Mouse (Mus musculus) forelimb bud, embryonic 11.5 days (tissue): ENCODE results near the gene Copa.
A peak's percentile ranks its signal among the peaks of the same experiment; 100 is the strongest.

Source experiments
- DNase-seq: peaks from one replicate; pipeline ENCODE4 v3.0.0-alpha.2; 2012; ENCODE audit warnings: low read depth, low spot score

Copa gene

DNA sequence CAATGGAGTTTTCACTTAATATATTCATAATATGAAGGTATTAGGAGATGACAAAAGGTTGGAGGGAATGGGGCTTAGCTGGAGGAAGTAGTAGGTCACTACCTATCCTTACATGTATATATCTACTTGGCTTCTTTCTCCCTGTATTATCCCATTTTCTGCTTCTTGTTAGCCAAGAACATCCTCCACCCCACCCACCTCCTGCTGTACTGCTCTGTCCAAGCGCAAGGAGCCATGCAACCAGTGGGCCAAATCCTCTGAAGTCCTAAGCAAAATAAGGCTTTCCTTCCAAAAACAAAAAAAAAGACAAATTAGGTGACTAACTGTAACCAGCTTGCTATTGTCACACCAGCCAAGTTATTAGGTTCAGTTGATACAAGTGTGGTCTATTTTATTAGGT is 58.5 kb downstream of the Copa start:
- DNase-seq, result no peak

GRCm38 (mm10) chr1:172141529-172141928 is 59.2 kb downstream of the Copa start:
- DNase-seq, result no peak

GRCm38 (mm10) chr1:172143570-172143969 is 61.2 kb downstream of the Copa start:
- DNase-seq, result peak; percentile 59

DNA sequence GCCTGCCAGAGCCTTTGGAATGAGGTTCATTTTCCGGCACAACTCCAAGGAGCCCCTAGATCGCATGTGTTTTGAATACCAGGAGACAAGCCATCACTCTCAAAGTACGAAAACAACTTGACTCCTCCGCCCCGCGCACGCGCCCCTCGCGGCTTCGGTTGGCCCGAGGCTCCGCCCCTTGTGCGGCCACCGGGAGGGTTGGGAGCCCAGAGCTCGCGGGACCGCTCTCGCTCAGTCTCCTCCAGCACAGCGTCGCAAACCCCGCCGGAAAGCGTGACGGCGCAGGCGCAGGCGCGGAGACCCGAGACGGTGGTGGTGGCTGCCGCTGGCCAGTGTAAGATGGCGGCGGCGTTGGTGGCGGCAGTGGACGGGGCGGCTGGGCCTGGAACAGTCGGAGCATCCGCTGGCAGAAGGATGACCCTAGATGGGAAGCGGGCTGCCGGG is 65.5 kb downstream of the Copa start, which contains the start of gene Dcaf8:
Gene Dcaf8, plus strand, starts transcription at position 250 of the 444 bp plus-strand sequence.
- peak; percentile 97 for DNase-seq

DNA sequence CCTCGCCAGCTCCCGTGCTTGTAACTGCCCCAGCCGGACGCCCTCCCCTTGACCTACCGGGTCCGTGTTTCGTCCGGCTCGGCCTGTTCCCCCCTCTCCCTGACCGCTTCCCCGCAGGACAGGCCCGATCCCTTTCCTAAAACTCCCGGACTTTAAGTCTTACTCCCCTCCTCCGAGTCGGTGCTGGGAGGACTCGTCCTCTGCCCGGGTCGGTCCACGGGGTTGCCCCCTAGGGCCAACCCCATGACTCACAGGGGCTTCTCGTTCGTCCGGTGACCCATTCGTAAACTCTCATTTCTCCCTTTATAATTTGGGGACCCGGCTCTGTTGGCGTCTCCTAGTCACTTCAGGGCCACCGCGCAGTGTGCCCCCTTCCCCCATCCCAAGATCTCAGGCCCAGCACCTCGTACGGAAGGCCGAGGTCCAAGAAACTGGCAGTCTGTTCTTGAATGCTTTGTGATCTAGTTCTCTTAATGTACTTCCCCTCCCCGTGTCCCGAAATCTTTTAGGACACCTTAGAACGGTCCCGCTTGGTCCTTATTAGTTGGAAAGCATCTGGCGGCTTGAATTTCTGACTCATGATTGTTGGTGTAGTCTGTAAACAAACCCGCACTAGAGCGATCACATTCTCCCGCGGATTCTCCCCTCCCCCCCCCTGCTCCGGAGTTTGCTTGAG is 66.1 kb downstream of the Copa start:
- DNase-seq, result peak; percentile 67

GRCm38 (mm10) chr1:172148955-172149815 is 66.9 kb downstream of the Copa start:
- DNase-seq, result no peak

- DNase-seq, result no peak
These were observed 72.2 kb downstream of the Copa start for GRCm38 (mm10) chr1:172154536-172154935.

DNA sequence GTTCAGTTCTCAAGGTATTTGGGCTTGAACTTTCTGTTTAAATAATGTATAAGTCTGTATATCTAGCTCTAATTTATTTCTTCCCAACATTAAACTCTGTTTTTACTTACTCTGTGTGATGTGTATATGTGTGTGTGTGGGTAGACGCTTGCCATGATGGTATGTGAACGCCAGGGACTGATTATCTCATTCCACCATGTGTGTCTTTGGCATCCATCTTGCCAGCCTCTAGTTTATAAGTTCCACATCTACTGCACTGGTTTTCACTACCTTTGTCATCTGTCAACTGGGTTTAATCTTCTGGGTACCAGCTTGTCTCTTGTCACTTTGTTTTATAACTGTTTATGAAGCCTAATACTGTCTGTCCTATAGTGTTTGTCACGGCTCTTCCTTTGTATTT is 73.2 kb downstream of the Copa start:
- DNase-seq, result no peak

- DNase-seq, result no peak
These were observed 77.6 kb downstream of the Copa start for GRCm38 (mm10) chr1:172159970-172160369.

- no peak for DNase-seq
These were observed 78.2 kb downstream of the Copa start for GRCm38 (mm10) chr1:172160508-172160907.

GRCm38 (mm10) chr1:172162009-172162408 is 79.7 kb downstream of the Copa start:
- no peak for DNase-seq

DNA sequence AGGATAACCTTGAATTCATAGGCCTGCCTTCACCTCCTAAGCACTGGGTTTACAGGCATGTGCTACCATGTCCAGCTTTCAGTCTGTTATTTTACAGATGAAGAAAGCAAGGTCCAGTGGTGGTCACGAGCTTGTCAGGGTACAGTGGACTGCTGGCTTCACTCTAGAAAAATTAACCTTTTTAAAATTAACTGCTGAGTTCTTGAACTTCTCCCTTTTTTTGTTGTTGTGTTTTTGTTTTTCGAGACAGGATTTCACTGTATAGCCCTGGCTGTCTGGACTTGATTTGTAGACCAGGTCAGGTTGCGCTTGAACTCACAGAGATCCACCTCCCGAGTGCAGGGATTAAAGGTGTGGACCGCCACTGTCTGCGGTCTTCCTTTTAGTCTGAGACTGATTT is 80.6 kb downstream of the Copa start:
- DNase-seq, result no peak

DNA sequence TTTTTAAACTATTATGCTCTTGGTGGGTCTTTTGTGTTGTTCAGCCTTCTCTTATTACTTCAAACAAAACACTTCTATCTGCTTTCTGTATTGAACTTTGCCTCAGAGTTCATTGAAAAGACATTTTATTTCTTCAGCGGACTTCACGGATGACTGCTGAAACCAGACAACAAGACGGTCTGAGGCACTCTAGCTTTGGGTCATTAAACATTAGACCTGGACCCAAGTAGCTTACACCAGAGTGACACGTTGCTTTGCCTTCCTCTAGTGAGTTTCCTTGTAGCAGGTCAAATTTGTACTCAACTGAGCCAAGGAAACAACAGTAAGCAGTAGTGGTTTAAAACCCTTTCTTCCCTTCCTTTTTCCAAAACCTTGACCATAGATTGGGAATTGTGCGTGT is 85.6 kb downstream of the Copa start:
- no peak for DNase-seq

- DNase-seq, result no peak
These were observed 87.5 kb downstream of the Copa start for GRCm38 (mm10) chr1:172169809-172170208.
